Mouse (Mus musculus) kidney, embryonic 16.5 days (tissue): ENCODE results near the gene Samt4. TPM values are rescaled to one million over a fixed set of nuclear protein-coding genes. Genes with fewer than 3 reads are reported as not detected.
"Not testable (repeated sequence)": the region's sequence is repeated elsewhere in the genome, so short reads cannot be mapped to it uniquely, and the experiment has no call there.

Experiments
- ATAC-seq: fragments of 200-750 bp; cut with Nextera tagmentation; 2 replicates; pipeline ENCODE4 v1.8.0; 2017; ENCODE audit warnings: moderate TSS enrichment; ENCODE audit not compliant: low FRiP score, low TSS enrichment
- H3K27ac ChIP-seq: fragments of 300-500 bp; sonication (generic); 2 replicates; pipeline ENCODE4 v1.5.1; 2014; ENCODE audit warnings: low read length
- H3K27me3 ChIP-seq: fragments of 300-500 bp; sonication (generic); 2 replicates; pipeline ENCODE4 v1.6.1; 2014; ENCODE audit warnings: low read length, control low read depth, mixed read lengths; ENCODE audit not compliant: insufficient read depth
- H3K36me3 ChIP-seq: fragments of 300-500 bp; sonication (generic); 2 replicates; pipeline ENCODE4 v1.6.1; 2014; ENCODE audit warnings: low read length, control low read depth, mixed read lengths; ENCODE audit not compliant: insufficient read depth
- H3K4me1 ChIP-seq: fragments of 300-500 bp; sonication (generic); 2 replicates; pipeline ENCODE4 v1.6.1; 2014; ENCODE audit warnings: low read length, control low read depth, mixed read lengths; ENCODE audit not compliant: insufficient read depth
- H3K4me2 ChIP-seq: fragments of 300-500 bp; sonication (generic); replicated peaks from 2 replicates; pipeline ENCODE4 v1.6.1; 2014; ENCODE audit warnings: low read depth, low read length
- H3K4me3 ChIP-seq: fragments of 300-500 bp; sonication (generic); 2 replicates; pipeline ENCODE4 v1.5.1; 2014; ENCODE audit warnings: mild to moderate bottlenecking, low read length
- H3K9ac ChIP-seq: fragments of 300-500 bp; sonication (generic); replicated peaks from 2 replicates; pipeline ENCODE4 v1.6.1; 2014; ENCODE audit warnings: low read length
- H3K9me3 ChIP-seq: fragments of 300-500 bp; sonication (generic); 2 replicates; pipeline ENCODE4 v1.6.1; 2016; ENCODE audit warnings: low read length, control low read depth
- WGBS: fragments of 180-500 bp; shearing (Covaris S2); extraction: QIAGEN DNeasy Blood & Tissue Kit; methylation state at CpG from one replicate; pipeline ENCODE4 v1.1.7; 2014; 5-methylcytosine and 5-hydroxymethylcytosine counted together
- polyA plus RNA-seq: library from polyadenylated mRNA; unstranded; fragments of >200 nt; fragmentation: Nextera tagmentation; extraction: Ambion mirVana; gene quantifications from 2 replicates; pipeline ENCODE4 v1.2.1, GENCODE M21; 2015

Samt4 gene
- polyA plus RNA-seq = not detected in 2 replicates

GRCm38 (mm10) chrX:154481702-154482101 is at the start of gene Samt4:
Gene Samt4 (plus strand): TSS chrX:154482002.
- H3K4me1 ChIP-seq = no peaks in the 10 kb centered on the region

GRCm38 (mm10) chrX:154443696-154444095 is 38.1 kb upstream of the Samt4 start:
- not testable (repeated sequence) for H3K4me2 ChIP-seq, ATAC-seq, H3K9ac ChIP-seq, H3K4me1 ChIP-seq, H3K4me3 ChIP-seq, H3K27me3 ChIP-seq, H3K36me3 ChIP-seq, H3K27ac ChIP-seq
- H3K9me3 ChIP-seq = peaks cover 18% of the 10 kb centered on the region

More at GRCm38 (mm10) chrX:154481702-154482101, at the start of gene Samt4:
- Histone ChIP-seq H3K27me3 (no peaks in the 10 kb centered on the region), H3K9me3 (peaks cover 3% of the 10 kb centered on the region; the same call in 1 of the 2 replicates), H3K9ac (no peak within 1 kb of the TSS), H3K4me3 (no peak within 1 kb of the TSS), H3K4me2 (no peak within 1 kb of the TSS), H3K27ac (no peak within 1 kb of the TSS), H3K36me3 (no peaks in the 10 kb centered on the region)
- ATAC-seq = no peak

- not testable (repeated sequence) for H3K27me3 ChIP-seq, ATAC-seq, H3K4me3 ChIP-seq, H3K9ac ChIP-seq, H3K4me1 ChIP-seq, H3K4me2 ChIP-seq, H3K36me3 ChIP-seq, H3K27ac ChIP-seq, H3K9me3 ChIP-seq
- 73% methylated on average over 3 of the region's 3 CpGs for whole genome bisulfite sequencing
Measured at GRCm38 (mm10) chrX:154468386-154468785, 13.4 kb upstream of the Samt4 start.

Other genes with a start within 250 kb of the Samt4 start
- not detected in 2 replicates for gene 4930524N10Rik, start 138.6 kb upstream of the Samt4 start, polyA plus RNA-seq
- gene Samt2, start 97.4 kb downstream of the Samt4 start, polyA plus RNA-seq = not detected in 2 replicates